Mouse (Mus musculus): ENCODE data around the gene Wdr90.
"Not testable (repeated sequence)": the region's sequence is repeated elsewhere in the genome, so short reads cannot be mapped to it uniquely, and the experiment has no call there.

Gene Wdr90

DNA sequence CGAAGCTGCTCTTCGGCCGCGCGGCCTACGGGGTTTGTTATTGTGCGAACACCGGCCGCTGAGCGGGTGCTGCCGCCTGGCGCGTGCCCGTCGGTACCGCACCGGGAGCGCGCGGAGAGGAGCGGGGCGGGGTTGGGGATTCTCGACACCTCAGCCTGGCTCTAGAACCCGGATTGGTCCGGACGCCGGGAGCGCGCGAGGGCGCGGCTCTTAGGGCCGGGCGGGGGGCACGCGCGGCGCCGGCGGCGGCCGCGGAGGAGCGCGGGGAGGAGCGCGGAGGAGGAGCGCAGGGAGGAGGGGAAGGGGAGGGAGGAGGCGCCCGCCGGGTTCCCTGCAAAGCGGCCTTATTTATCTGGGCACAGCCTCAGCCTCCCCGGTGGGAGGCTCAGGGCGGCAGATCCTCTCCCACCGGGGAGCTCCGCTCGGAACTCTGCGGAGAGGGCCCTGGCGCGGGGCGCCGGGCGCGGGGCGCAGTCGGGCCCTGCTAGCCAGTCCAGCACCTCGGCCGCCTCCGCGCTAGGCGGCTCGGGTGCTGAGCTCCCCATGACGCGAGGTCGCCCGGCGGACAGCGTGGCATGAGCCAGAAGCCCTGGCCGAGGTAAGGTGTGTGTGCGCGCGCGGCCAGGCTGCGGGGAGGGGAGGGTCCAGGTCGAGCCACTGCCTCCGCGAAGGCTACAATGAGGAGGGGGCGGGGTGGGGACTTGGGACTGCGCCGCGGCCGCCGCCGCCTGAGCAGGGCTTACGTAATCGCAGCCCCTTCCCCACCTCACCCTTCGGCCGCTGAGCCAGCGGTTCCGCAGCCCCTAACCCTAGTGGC, 52.3 kb downstream of the Wdr90 start, which contains the start of gene Fbxl16:
Fbxl16 (plus strand) TSS at position 297 of the 817 bp plus-strand sequence.
- DNase-seq (ENCODE audit: low read depth, low spot score) = no peak

DNA sequence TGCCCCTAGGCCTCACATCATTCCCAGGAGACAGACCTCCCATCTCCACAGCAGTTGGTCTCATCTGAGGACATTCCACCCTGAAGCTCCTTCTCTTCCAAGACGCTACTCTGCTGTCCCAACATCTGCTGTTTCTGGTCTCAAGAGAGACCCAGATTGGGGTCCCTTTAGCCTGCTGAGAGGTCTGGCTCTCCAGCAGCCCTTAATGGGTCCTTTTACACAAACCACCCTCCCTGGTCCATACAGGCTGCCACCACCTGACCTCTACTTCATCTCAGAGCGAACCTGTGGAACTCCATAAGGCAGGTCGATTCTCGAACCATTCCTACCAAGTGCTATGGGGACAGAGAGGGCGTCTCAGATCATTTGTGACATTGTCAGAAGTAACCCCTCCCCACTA, 53.3 kb downstream of the Wdr90 start:
- DNase-seq (ENCODE audit: low read depth, low spot score) = no peak

DNA sequence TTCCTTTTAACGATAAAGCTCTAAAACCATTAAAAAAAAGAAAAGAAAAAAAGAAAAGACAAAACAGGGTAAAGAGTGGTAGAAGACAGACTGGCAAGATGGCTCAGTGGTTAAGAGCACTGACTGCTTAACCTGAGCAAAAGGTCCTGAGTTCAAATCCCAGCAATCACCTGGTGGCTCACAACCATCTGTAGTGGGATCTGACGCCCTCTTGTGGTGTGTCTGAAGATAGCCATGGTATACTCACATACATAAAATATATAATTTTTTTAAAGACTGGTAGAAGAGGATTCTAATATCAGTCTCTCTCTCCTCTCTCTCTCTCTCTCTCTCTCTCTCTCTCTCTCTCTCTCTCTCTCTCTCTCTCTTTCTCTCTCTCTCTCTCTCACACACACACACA, 53.8 kb downstream of the Wdr90 start:
- not testable (repeated sequence) for DNase-seq (ENCODE audit: low read depth, low spot score)

DNA sequence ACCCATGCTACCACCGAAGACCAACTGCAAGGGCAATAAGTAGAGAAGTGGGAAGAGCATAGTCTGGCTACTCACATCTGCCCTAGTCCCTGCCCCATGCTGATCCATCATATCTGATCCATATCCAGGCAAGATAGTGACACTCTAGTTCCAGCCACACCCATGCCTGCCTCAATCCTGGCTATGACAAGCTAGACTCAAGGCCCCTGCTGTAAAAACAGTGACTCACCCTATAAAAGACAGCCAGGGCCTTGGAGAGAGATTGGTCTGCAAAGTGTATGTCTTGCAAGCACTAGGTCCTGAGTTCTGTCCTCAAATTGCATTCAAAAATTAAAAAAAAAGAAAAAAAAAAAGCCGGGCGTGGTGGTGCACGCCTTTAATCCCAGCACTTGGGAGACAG, 54.8 kb downstream of the Wdr90 start:
- DNase-seq (ENCODE audit: low read depth, low spot score) = no peak

DNA sequence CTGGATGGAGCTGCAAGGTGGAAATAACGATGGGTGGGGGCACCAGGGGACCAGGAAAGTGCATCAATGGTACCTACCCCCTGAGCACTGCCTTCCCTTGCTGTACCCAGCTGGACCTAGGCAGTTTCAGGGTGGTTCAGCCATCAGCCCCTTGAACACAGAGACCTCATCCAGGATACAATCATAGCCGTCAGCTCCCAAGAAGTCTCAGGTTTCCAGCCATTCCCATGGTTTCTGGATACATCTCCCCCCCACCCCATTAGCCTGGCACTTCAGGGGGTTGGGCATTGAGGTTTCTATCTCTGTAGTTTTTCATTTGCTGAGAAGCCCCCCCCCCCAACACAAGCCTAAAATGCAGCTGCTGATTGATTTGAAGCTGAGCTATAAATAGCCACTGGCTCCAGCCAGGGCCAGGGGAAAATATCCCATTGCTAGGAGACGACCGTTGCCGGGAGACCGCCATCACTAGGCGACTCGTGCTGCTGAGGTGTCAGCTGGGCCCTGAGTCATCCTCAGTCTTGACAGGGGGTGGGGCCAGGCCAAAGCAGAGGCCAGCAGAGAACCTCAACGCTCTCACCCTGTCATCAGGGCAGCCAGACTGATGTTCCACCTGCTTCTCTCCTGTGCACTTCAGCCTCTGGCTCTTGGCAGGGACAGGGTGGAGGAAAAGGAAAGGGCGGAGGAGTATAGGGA, 58.3 kb downstream of the Wdr90 start:
- DNase-seq (ENCODE audit: low read depth, low spot score) = peak; percentile 48

DNA sequence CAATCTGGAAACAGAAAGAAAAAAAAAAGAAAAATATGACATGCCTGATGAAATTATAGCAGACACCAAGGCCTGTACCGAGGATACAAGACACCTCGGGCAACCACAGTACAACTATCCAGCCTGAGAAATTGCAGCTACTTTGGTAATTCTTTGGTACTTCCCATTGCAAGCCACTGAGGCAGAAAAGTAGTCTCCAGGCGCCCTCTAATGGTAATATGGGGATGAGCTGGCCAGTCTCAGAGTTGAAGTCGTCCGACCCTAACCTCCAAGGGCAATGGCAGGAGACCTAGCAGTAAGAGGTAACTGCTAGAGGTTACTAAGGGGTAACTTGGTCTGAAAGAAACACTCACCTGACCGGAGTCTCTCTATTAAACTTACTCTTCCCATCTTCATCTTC, 60.3 kb downstream of the Wdr90 start:
- DNase-seq (ENCODE audit: low read depth, low spot score) = no peak

DNA sequence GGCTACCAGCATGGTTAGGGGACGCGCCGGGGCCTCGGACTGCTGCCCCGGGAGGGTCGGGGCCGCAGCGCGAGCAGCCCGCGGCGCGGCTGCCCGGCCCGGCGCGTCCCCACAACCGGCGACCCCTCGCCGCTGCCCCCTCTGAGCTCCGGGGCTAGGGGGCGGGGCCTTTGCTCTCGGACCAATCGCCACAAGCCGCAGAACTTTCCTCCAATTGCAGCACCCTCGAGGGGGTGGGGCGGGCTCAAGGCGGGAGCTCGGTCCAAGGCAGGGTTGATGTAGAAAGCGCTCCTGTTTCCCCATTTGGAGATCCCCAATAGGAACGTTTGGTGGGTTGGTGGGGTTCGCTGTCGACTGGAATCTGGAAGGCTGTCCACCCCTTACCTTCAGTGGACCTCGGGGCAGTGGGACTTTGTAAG, 64.3 kb downstream of the Wdr90 start, which contains the start of gene Metrn:
Metrn (minus strand) TSS at position 186 of the 419 bp plus-strand sequence.
- DNase-seq (ENCODE audit: low read depth, low spot score) = peak; percentile 64

DNA sequence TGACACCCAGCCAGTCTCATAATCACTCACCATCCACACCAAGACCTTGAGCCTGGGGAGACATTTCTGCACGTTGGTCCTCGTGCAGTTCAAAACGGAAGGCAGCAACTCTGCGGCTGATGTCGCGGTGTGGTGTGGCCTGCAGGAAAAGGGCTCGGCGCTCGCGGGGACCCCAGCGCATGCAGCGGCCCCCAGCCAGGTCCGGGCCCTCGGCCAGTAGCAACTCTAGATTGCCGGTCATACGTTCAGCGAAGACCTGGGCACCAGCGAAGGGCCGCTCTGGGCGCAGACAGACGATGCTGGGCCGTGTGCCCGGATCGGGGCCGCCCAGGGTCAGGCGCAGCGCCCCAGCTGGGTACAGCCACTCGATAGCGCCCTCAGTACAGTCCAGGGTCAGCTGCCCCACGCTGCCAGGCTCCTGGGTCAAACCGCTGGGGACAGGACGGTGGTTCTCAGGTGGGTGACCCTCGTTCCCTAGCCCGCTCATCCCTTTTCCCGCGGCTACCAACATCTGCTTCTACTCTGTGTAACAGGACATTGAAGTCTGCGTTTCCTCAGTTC, 65.0 kb downstream of the Wdr90 start:
- DNase-seq (ENCODE audit: low read depth, low spot score) = peak; percentile 62

DNA sequence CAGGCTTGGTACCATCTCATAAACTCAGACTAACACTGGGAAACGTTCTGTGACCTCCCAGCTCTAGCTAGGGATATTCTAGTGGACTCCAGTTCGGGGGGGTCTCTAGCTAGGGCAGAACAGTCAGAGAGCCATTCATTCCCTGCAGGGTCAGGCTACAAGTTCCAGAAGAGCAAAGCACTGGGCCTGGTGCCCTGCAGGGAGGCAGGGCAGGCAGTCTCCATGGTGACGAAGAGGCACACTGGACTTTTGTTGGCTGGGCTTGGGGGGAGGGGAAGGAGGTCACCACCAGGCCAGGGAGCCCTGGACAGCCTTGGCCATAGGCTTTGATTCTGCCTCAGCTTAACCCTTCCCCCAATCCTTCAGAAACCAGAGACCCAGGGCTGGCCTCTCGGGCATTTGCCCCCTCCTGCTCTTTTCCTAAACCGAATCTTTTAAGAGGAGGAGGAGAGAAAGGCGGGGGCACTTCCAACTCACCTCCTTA, 65.7 kb downstream of the Wdr90 start, which contains the start of gene AC134908.4:
AC134908.4 (minus strand) TSS at position 51 of the 484 bp plus-strand sequence.
- DNase-seq (ENCODE audit: low read depth, low spot score) = no peak

DNA sequence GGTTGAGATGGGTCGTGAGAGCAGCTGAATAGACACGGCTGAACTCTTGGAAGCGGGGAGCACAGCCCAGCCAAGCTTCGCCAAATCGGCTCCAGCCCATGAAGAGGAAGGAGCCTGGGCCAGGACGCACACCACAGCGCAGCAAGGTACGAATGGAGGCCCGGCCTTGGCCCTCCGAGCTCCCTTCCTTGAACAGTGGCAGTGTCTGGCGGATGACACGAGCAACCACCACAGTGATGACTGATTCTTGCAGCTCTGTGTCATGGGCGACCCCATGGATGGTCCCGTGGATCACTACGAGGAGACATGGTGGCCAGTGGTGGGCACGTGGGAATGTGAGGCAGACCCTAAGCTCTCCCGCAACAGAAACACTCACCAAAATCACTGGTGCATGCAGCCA, 66.3 kb downstream of the Wdr90 start:
- DNase-seq (ENCODE audit: low read depth, low spot score) = no peak

Data from skeletal muscle tissue, adult 2 months (tissue).